Mouse (Mus musculus) limb, embryonic 11.5 days (tissue): ENCODE measurements around the gene Rbbp5. TPM values are rescaled to one million over a fixed set of nuclear protein-coding genes. Genes with fewer than 3 reads are reported as not detected.

Experiments
- ATAC-seq: fragments of 200-750 bp; cut with Nextera tagmentation; 2 replicates; pipeline ENCODE4 v1.8.0; 2017; ENCODE audit warnings: low read depth; ENCODE audit not compliant: insufficient number of reproducible peaks, low FRiP score, low TSS enrichment
- DNase-seq: peaks from one replicate; pipeline ENCODE4 v3.0.0-alpha.2; 2015; ENCODE audit warnings: low spot score
- H3K27ac ChIP-seq: fragments of 300-500 bp; sonication (generic); replicated peaks from 2 replicates; pipeline ENCODE4 v1.5.1; 2014; ENCODE audit warnings: low read depth, mild to moderate bottlenecking, low read length
- H3K27me3 ChIP-seq: fragments of 300-500 bp; sonication (generic); 2 replicates; pipeline ENCODE4 v1.6.1; 2014; ENCODE audit warnings: mild to moderate bottlenecking, low read length, mixed read lengths; ENCODE audit not compliant: control insufficient read depth, insufficient read depth
- H3K36me3 ChIP-seq: fragments of 300-500 bp; sonication (generic); 2 replicates; pipeline ENCODE4 v1.6.1; 2014; ENCODE audit warnings: mild to moderate bottlenecking, low read length, moderate library complexity, mixed read lengths; ENCODE audit not compliant: control insufficient read depth, insufficient read depth
- H3K4me1 ChIP-seq: fragments of 300-500 bp; sonication (generic); 2 replicates; pipeline ENCODE4 v1.6.1; 2014; ENCODE audit warnings: low read length, mixed read lengths; ENCODE audit not compliant: control insufficient read depth, insufficient read depth
- H3K4me2 ChIP-seq: fragments of 300-500 bp; sonication (generic); 2 replicates; pipeline ENCODE4 v1.6.1; 2014; ENCODE audit warnings: low read depth, mild to moderate bottlenecking, moderate library complexity; ENCODE audit not compliant: severe bottlenecking
- H3K4me3 ChIP-seq: fragments of 300-500 bp; sonication (generic); 2 replicates; pipeline ENCODE4 v1.5.1; 2014; ENCODE audit warnings: low read depth, low read length
- H3K9ac ChIP-seq: fragments of 300-500 bp; sonication (generic); 2 replicates; pipeline ENCODE4 v1.6.1; 2014; ENCODE audit warnings: mild to moderate bottlenecking, low read length
- H3K9me3 ChIP-seq: fragments of 300-500 bp; sonication (generic); 2 replicates; pipeline ENCODE4 v1.6.1; 2016; ENCODE audit warnings: low read length; ENCODE audit not compliant: control insufficient read depth
- WGBS: fragments of 180-500 bp; shearing (Covaris S2); extraction: QIAGEN DNeasy Blood & Tissue Kit; methylation state at CpG from one replicate; pipeline ENCODE4 v1.1.7; 2014; 5-methylcytosine and 5-hydroxymethylcytosine counted together
- polyA plus RNA-seq: library from polyadenylated mRNA; unstranded; fragments of >200 nt; fragmentation: Nextera tagmentation; extraction: Ambion mirVana; gene quantifications from 2 replicates; pipeline ENCODE4 v1.2.1, GENCODE M21; 2014

Rbbp5 gene
- polyA plus RNA-seq = 64.7 and 66.9 TPM in 2 replicates

DNA sequence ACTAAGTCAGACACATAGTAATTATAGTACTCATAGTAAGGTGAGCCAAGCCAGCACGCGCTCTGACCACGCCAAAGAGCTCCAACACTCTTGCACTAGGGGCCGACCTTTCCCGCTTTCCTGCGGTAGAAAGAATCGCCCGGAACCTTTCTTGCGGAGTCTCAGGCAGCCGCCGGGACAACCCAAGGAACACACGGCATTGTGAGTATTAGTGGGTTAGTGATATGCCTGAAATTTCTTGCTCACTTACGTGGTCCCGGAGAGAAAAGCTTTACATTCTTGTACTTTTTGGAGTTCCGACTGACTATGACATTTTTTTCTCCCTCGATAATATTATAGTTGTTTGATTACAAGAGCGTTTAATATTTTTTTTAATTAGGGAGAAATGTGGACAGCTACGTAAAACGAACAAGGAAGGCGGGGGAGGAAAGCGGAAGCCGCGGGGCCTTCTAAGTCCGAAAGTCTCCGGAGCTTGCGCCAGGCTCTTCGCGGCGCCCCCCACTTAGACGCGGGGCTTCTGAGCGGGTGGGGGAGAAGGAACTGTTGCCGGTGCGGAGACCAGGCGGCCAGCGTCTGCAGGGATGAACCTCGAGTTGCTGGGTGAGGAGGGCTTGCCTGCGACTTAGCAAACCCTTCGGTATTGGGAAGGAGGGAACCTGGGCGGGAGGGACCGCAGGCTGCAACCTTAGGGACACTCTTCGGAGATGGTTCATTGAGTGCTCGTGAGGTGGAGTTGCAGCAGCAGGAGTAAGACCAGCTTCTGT, at the start of gene Rbbp5:
TSS of gene Rbbp5 (plus strand) at position 438 of the 764 bp plus-strand sequence.
- H3K9me3 ChIP-seq = no peaks in the 10 kb centered on the region
- H3K27me3 ChIP-seq = no peaks in the 10 kb centered on the region
- H3K4me3 ChIP-seq = peak within 1 kb of the TSS; percentile 84
- H3K27ac ChIP-seq = 0 out of 2 replicates have a peak within 1 kb of the TSS, but pooled peaks have one; percentile 14
- peak within 1 kb of the TSS; percentile 83 for H3K9ac ChIP-seq
- H3K36me3 ChIP-seq = no peaks in the 10 kb centered on the region
- DNase-seq = peak; percentile 93
- peak within 1 kb of the TSS; percentile 79 for H3K4me2 ChIP-seq
- ATAC-seq = peak; percentile 82
- WGBS = under 1% methylated on average over 43 of the region's 43 CpGs
- peaks cover 9% of the 10 kb centered on the region; the same call in 1 of the 2 replicates for H3K4me1 ChIP-seq

DNA sequence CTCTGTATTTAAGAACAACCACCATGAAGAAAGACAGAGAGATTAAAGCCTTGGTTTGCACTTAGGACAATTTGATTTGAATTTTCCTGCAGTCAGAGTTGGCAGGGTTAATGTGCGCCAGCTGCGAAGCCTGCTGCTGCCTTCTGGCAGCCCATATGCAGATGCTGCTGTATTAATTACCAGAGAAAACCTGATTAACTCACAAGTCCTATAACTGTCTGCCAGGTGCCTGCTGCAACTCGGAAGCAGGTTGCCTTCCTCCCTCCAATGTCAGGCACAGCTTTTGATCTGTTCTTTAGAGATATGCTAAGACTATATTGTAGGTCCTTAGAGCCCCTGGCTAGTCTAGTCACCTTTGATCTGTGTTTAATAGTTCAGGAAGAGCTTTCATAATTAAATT, 46.3 kb upstream of the Rbbp5 start:
- Histone ChIP-seq H3K27ac (no peak overlapping the region), H3K36me3 (peaks cover 2% of the 10 kb centered on the region; the same call in 1 of the 2 replicates), H3K9ac (no peak overlapping the region), H3K9me3 (no peaks in the 10 kb centered on the region), H3K4me1 (peaks cover 10% of the 10 kb centered on the region), H3K4me3 (no peak overlapping the region), H3K27me3 (no peaks in the 10 kb centered on the region), H3K4me2 (no peak overlapping the region)
- WGBS = 23% methylated on average over 3 of the region's 3 CpGs
- ATAC-seq (no peak), DNase-seq (peak; percentile 28)

DNA sequence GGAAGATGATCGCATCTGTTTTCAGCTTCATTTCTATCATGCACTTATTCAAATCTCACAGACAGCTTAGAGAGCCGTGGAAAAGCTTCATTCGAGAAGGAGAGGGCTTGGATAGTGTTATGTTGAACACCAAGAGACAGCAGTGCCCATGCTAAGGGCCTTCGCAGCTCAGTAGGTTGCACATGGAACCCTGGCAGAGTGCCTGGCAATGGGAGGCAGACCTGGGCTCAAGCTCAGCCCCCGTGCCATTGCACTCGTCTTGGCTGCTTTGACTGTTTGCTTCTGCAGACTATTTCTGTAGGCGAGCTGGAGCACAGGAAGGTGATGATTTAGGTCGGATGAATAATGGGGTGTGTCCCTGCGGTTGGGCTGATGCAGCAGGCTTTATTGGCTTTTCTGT, 45.4 kb upstream of the Rbbp5 start:
- DNase-seq (no peak), ATAC-seq (no peak)
- H3K27ac ChIP-seq = no peak overlapping the region; the same call in 1 of the 2 replicates
- no peaks in the 10 kb centered on the region for H3K9me3 ChIP-seq
- no peak overlapping the region for H3K4me2 ChIP-seq
- H3K27me3 ChIP-seq = no peaks in the 10 kb centered on the region
- H3K4me3 ChIP-seq = no peak overlapping the region
- 52% methylated on average over 9 of the region's 9 CpGs for WGBS
- peaks cover 10% of the 10 kb centered on the region for H3K4me1 ChIP-seq
- H3K9ac ChIP-seq = no peak overlapping the region
- peaks cover 2% of the 10 kb centered on the region; the same call in 1 of the 2 replicates for H3K36me3 ChIP-seq

DNA sequence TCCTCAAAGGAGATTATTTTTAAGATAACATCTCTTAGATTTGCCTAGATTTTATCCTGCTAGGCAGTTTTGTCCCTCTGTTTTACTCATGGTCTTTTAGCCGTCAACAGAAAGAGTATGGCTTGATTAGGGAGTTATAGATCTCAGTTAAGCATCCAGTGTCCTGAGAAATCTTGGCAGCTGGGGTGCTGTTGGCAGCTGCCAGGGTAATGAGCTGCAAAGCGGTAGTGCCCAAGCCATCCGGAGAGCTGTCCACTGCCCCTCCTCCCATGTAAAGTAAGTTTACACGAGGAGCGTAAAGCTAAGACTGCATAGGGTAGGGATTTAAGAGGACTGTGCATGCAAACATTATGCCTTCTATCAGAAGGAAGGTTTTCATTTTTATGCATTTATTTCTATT, 43.8 kb upstream of the Rbbp5 start:
- H3K4me1 ChIP-seq = peaks cover 10% of the 10 kb centered on the region
- H3K27me3 ChIP-seq = no peaks in the 10 kb centered on the region
- peaks cover 2% of the 10 kb centered on the region; the same call in 1 of the 2 replicates for H3K36me3 ChIP-seq
- H3K9ac ChIP-seq = no peak overlapping the region
- no peak overlapping the region for H3K27ac ChIP-seq
- ATAC-seq = no peak
- 76% methylated on average over 5 of the region's 5 CpGs for WGBS
- DNase-seq = no peak
- no peak overlapping the region for H3K4me2 ChIP-seq
- H3K4me3 ChIP-seq = no peak overlapping the region
- H3K9me3 ChIP-seq = no peaks in the 10 kb centered on the region

DNA sequence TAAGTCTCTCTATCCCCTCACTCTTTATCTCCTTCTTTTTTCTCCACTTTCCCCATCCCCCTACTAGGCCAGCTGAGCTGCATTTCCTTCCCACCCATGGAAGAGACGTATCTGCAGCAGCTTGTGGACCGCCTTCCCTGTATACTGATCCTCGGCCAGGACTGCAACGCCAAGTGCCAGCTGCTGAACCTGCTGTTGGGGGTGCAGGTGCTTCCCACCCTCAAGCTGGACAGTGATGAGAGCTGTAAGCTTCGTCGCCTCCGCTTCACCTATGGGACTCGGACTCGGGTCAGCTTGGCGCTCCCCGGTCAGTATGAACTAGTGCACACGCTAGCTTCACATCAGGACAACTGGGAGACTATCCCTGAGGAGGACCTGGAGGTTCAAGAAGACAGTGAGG, 43.1 kb upstream of the Rbbp5 start:
- 95% methylated on average over 12 of the region's 12 CpGs for WGBS

DNA sequence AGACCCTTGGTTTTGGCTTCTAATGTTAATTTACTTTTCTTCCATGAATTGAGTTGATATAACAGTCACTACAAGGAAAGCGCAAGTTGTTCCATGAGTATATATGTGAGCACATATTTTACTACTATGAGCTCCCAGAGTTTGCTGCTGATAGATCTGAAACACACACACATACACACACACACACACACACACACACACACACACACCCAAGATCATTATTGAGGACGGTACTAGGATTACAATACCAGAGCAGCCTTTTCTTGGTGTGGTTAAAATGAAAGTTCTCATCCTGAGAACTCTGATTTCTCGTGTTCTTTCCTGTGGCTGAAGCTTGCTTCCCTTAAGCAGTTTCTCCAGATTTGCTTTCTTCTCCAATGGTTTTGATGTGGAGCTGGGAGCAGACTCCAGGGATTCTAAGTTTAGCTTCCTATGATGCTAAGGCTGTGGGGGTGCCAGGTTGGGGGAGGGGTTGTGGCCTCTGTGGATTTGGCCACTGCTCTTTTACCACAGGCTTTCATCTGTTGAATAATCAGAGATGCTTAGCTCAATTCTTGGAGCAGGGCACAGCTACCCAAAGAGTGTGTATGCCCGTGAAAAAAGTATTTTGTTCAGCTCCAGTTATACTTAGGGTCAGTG, 40.7 kb upstream of the Rbbp5 start:
- ATAC-seq = no peak
- WGBS = 81% methylated on average over 4 of the region's 4 CpGs
- H3K9ac ChIP-seq = no peak overlapping the region
- H3K4me1 ChIP-seq = peaks cover 4% of the 10 kb centered on the region; the same call in 1 of the 2 replicates
- no peak overlapping the region for H3K4me3 ChIP-seq
- no peak overlapping the region for H3K4me2 ChIP-seq
- DNase-seq = no peak
- no peaks in the 10 kb centered on the region for H3K27me3 ChIP-seq
- peaks cover 9% of the 10 kb centered on the region for H3K36me3 ChIP-seq
- H3K9me3 ChIP-seq = no peaks in the 10 kb centered on the region
- no peak overlapping the region for H3K27ac ChIP-seq

More for the DNA sequence above, 43.1 kb upstream of the Rbbp5 start:
- peaks cover 10% of the 10 kb centered on the region for H3K4me1 ChIP-seq
- ATAC-seq = no peak
- no peak overlapping the region for H3K9ac ChIP-seq
- H3K27ac ChIP-seq = no peak overlapping the region
- H3K4me2 ChIP-seq = no peak overlapping the region
- no peaks in the 10 kb centered on the region for H3K9me3 ChIP-seq
- no peak for DNase-seq
- no peak overlapping the region for H3K4me3 ChIP-seq
- H3K27me3 ChIP-seq = no peaks in the 10 kb centered on the region
- peaks cover 2% of the 10 kb centered on the region; the same call in 1 of the 2 replicates for H3K36me3 ChIP-seq

DNA sequence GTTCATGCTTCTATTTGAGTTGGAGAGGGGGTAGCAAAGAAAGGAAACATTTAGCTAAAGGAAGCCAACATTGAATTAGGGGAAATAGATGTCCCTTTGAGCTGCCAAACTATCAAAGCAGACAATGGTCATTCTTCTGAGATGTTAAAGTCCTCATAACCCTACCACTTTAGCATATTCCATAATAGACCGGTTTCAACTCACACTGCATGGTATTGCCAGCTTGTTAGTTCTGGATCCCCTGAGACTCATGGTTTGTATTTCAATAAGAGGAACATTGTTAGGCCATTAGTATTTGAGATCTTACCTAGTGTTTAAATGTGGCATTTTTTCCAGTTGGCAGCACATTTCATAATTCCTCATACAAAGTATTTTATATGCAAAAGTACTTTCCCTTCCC, 40.2 kb upstream of the Rbbp5 start:
- ATAC-seq (no peak), DNase-seq (no peak)
- peaks cover 9% of the 10 kb centered on the region for H3K36me3 ChIP-seq
- H3K27ac ChIP-seq = no peak overlapping the region
- no peak overlapping the region for H3K4me2 ChIP-seq
- no peaks in the 10 kb centered on the region for H3K9me3 ChIP-seq
- no peak overlapping the region for H3K4me3 ChIP-seq
- H3K9ac ChIP-seq = no peak overlapping the region
- no peaks in the 10 kb centered on the region for H3K27me3 ChIP-seq
- 89% methylated on average over 1 of the region's 1 CpGs for WGBS
- H3K4me1 ChIP-seq = 0 out of 2 replicates have a peak, but pooled peaks cover under 1% of the 10 kb centered on the region

DNA sequence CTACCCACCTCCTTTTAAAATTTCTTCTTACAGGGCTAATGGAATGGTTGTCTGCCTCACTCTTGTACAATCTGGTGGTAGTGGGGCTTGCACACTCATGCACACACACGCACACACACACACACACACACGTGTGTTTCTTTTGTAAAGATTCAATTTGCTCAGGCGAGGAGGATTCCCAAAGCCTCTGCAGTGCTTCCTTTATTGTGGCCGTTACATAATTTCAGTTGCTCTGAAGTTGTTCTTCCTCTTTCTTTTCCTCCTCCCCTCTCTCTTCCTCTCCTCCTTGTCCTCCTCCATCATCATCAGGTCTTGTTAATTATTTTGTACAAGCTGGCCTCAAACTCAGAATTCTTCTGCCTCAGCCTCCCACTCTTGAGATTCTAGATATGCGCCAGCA, 39.8 kb upstream of the Rbbp5 start:
- Histone ChIP-seq H3K36me3 (peaks cover 9% of the 10 kb centered on the region), H3K9ac (no peak overlapping the region), H3K4me1 (no peaks in the 10 kb centered on the region), H3K4me3 (no peak overlapping the region), H3K9me3 (no peaks in the 10 kb centered on the region), H3K27me3 (no peaks in the 10 kb centered on the region), H3K4me2 (no peak overlapping the region), H3K27ac (no peak overlapping the region)
- ATAC-seq (no peak), DNase-seq (no peak)
- 87% methylated on average over 5 of the region's 5 CpGs for WGBS
